Mouse (Mus musculus) stomach, embryonic 16.5 days (tissue): ENCODE data around the gene Hspb8. TPM values are rescaled to one million over a fixed set of nuclear protein-coding genes. Genes with fewer than 3 reads are reported as not detected.
"Not testable (repeated sequence)": the region's sequence is repeated elsewhere in the genome, so short reads cannot be mapped to it uniquely, and the experiment has no call there.

ENCODE experiments used
- ATAC-seq: fragments of 200-750 bp; cut with Nextera tagmentation; 2 replicates; pipeline ENCODE4 v1.8.0; 2017; ENCODE audit warnings: moderate number of reproducible peaks, moderate TSS enrichment; ENCODE audit not compliant: insufficient read depth, low FRiP score
- H3K27ac ChIP-seq: fragments of 300-500 bp; sonication (generic); 2 replicates; pipeline ENCODE4 v1.5.1; 2014; ENCODE audit warnings: low read length
- H3K27me3 ChIP-seq: fragments of 300-500 bp; sonication (generic); 2 replicates; pipeline ENCODE4 v1.6.1; 2014; ENCODE audit warnings: low read length, control low read depth, mixed read lengths; ENCODE audit not compliant: control insufficient read depth, insufficient read depth
- H3K36me3 ChIP-seq: fragments of 300-500 bp; sonication (generic); 2 replicates; pipeline ENCODE4 v1.6.1; 2014; ENCODE audit warnings: low read length; ENCODE audit not compliant: control insufficient read depth, insufficient read depth
- H3K4me1 ChIP-seq: fragments of 300-500 bp; sonication (generic); 2 replicates; pipeline ENCODE4 v1.6.1; 2014; ENCODE audit warnings: low read length, control low read depth, mixed read lengths; ENCODE audit not compliant: control insufficient read depth, insufficient read depth
- H3K4me2 ChIP-seq: fragments of 300-500 bp; sonication (generic); 2 replicates; pipeline ENCODE4 v1.6.1; 2014; ENCODE audit warnings: low read depth, low read length, mixed read lengths
- H3K4me3 ChIP-seq: fragments of 300-500 bp; sonication (generic); replicated peaks from 2 replicates; pipeline ENCODE4 v1.5.1; 2014; ENCODE audit warnings: mild to moderate bottlenecking, low read length
- H3K9ac ChIP-seq: fragments of 300-500 bp; sonication (generic); 2 replicates; pipeline ENCODE4 v1.6.1; 2014; ENCODE audit warnings: low read length
- H3K9me3 ChIP-seq: fragments of 300-500 bp; sonication (generic); replicated peaks from 2 replicates; pipeline ENCODE4 v1.6.1; 2016; ENCODE audit warnings: low read length, control low read depth; ENCODE audit not compliant: control insufficient read depth
- WGBS: fragments of 180-500 bp; shearing (Covaris S2); extraction: QIAGEN DNeasy Blood & Tissue Kit; methylation state at CpG from one replicate; pipeline ENCODE4 v1.1.7; 2014; 5-methylcytosine and 5-hydroxymethylcytosine counted together
- polyA plus RNA-seq: library from polyadenylated mRNA; unstranded; fragments of >200 nt; fragmentation: Nextera tagmentation; extraction: Ambion mirVana; gene quantifications from 2 replicates; pipeline ENCODE4 v1.2.1, GENCODE M21; 2015

Gene Hspb8
- polyA plus RNA-seq, 1 experiment from 2014 or later: 38.5 TPM

GRCm38 (mm10) chr5:116438328-116438727 lies 15.7 kb upstream of the Hspb8 start:
- H3K4me3 ChIP-seq: no peak overlapping the region
- no peaks in the 10 kb centered on the region for H3K36me3 ChIP-seq
- H3K9me3 ChIP-seq: no peaks in the 10 kb centered on the region
- no peaks in the 10 kb centered on the region for H3K27me3 ChIP-seq
- H3K9ac ChIP-seq: no peak overlapping the region
- no peaks in the 10 kb centered on the region for H3K4me1 ChIP-seq
- H3K4me2 ChIP-seq: no peak overlapping the region
- ATAC-seq: no peak
- no peak overlapping the region for H3K27ac ChIP-seq
- WGBS: 50% methylated on average over 4 of the region's 4 CpGs

GRCm38 (mm10) chr5:116436117-116436516 lies 13.5 kb upstream of the Hspb8 start:
- Histone ChIP-seq H3K4me2 (no peak overlapping the region), H3K9me3 (no peaks in the 10 kb centered on the region), H3K27ac (no peak overlapping the region)

GRCm38 (mm10) chr5:116434976-116435850 lies 12.5 kb upstream of the Hspb8 start:
- Histone ChIP-seq H3K9me3 (no peaks in the 10 kb centered on the region), H3K4me2 (no peak overlapping the region), H3K27ac (no peak overlapping the region), H3K4me3 (no peak overlapping the region), H3K36me3 (no peaks in the 10 kb centered on the region), H3K9ac (no peak overlapping the region), H3K27me3 (no peaks in the 10 kb centered on the region), H3K4me1 (no peaks in the 10 kb centered on the region)
- 58% methylated on average over 13 of the region's 13 CpGs for WGBS
- ATAC-seq: no peak

More at GRCm38 (mm10) chr5:116436117-116436516, 13.5 kb upstream of the Hspb8 start:
- peak; percentile 23; the same call in 1 of the 2 replicates for ATAC-seq
- Histone ChIP-seq H3K4me3 (no peak overlapping the region), H3K36me3 (no peaks in the 10 kb centered on the region), H3K27me3 (no peaks in the 10 kb centered on the region), H3K9ac (no peak overlapping the region), H3K4me1 (no peaks in the 10 kb centered on the region)

- no peak overlapping the region for H3K9ac ChIP-seq
- H3K4me2 ChIP-seq: no peak overlapping the region
- no peak overlapping the region for H3K27ac ChIP-seq
- H3K27me3 ChIP-seq: no peaks in the 10 kb centered on the region
- no peaks in the 10 kb centered on the region for H3K4me1 ChIP-seq
- no peaks in the 10 kb centered on the region for H3K9me3 ChIP-seq
- no peaks in the 10 kb centered on the region for H3K36me3 ChIP-seq
- ATAC-seq: 0 out of 2 replicates have a peak, but pooled peaks have one; percentile 27
- 55% methylated on average over 7 of the region's 7 CpGs for WGBS
- H3K4me3 ChIP-seq: no peak overlapping the region
Observed at GRCm38 (mm10) chr5:116432871-116433270, 10.2 kb upstream of the Hspb8 start.

GRCm38 (mm10) chr5:116426701-116427100 lies 4.0 kb upstream of the Hspb8 start:
- WGBS: 72% methylated on average over 2 of the region's 2 CpGs
- Histone ChIP-seq H3K4me3 (no peak overlapping the region), H3K9ac (no peak overlapping the region), H3K27ac (no peak overlapping the region), H3K36me3 (no peaks in the 10 kb centered on the region), H3K4me2 (no peak overlapping the region), H3K9me3 (no peaks in the 10 kb centered on the region), H3K4me1 (peaks cover 16% of the 10 kb centered on the region), H3K27me3 (no peaks in the 10 kb centered on the region)
- no peak for ATAC-seq

GRCm38 (mm10) chr5:116425709-116426108 lies 3.0 kb upstream of the Hspb8 start:
- 69% methylated on average over 3 of the region's 3 CpGs for WGBS
- peak overlapping the region; percentile 51; the same call in 1 of the 2 replicates for H3K27ac ChIP-seq
- not testable (repeated sequence) for H3K9me3 ChIP-seq, ATAC-seq, H3K36me3 ChIP-seq, H3K4me3 ChIP-seq, H3K27me3 ChIP-seq, H3K4me2 ChIP-seq, H3K9ac ChIP-seq
- peaks cover 23% of the 10 kb centered on the region for H3K4me1 ChIP-seq

GRCm38 (mm10) chr5:116425273-116425672 lies 2.6 kb upstream of the Hspb8 start:
- peaks cover 26% of the 10 kb centered on the region for H3K4me1 ChIP-seq
- H3K9me3 ChIP-seq: no peaks in the 10 kb centered on the region
- no peaks in the 10 kb centered on the region for H3K36me3 ChIP-seq
- no peaks in the 10 kb centered on the region for H3K27me3 ChIP-seq
- H3K4me2 ChIP-seq: no peak overlapping the region
- no peak overlapping the region for H3K9ac ChIP-seq
- H3K4me3 ChIP-seq: no peak overlapping the region
- peak overlapping the region; percentile 51 for H3K27ac ChIP-seq
- 35% methylated on average over 7 of the region's 7 CpGs for WGBS
- peak; percentile 49 for ATAC-seq

- H3K9me3 ChIP-seq: no peaks in the 10 kb centered on the region
- H3K36me3 ChIP-seq: no peaks in the 10 kb centered on the region
- no peak overlapping the region for H3K4me2 ChIP-seq
- no peak for ATAC-seq
- H3K4me1 ChIP-seq: peaks cover 37% of the 10 kb centered on the region
- no peak overlapping the region for H3K27ac ChIP-seq
- no peaks in the 10 kb centered on the region for H3K27me3 ChIP-seq
- H3K9ac ChIP-seq: no peak overlapping the region
- H3K4me3 ChIP-seq: no peak overlapping the region
- WGBS: 64% methylated on average over 8 of the region's 8 CpGs
Observed at GRCm38 (mm10) chr5:116423746-116424145, 1.1 kb upstream of the Hspb8 start.

GRCm38 (mm10) chr5:116421791-116422481 lies 728 bp downstream of the Hspb8 start:
- no peaks in the 10 kb centered on the region for H3K9me3 ChIP-seq
- H3K27ac ChIP-seq: peak overlapping the region; percentile 94
- H3K4me3 ChIP-seq: peak overlapping the region; percentile 57
- no peaks in the 10 kb centered on the region for H3K27me3 ChIP-seq
- H3K9ac ChIP-seq: peak overlapping the region; percentile 82
- 50% methylated on average over 22 of the region's 22 CpGs for WGBS
- H3K4me2 ChIP-seq: peak overlapping the region; percentile 67
- ATAC-seq: no peak
- H3K4me1 ChIP-seq: peaks cover 42% of the 10 kb centered on the region
- no peaks in the 10 kb centered on the region for H3K36me3 ChIP-seq
